Mouse (Mus musculus): ENCODE data around the gene Tmem156. TPM values are rescaled to one million over a fixed set of nuclear protein-coding genes. Genes with fewer than 3 reads are reported as not detected.
A peak's percentile ranks its signal among the peaks of the same experiment; 100 is the strongest.

Gene Tmem156
- polyA plus RNA-seq, 2 experiments = 0.55 to 0.61 TPM

GRCm38 (mm10) chr5:65130528-65131210, 38.7 kb upstream of the Tmem156 start:
- no peak for ATAC-seq (ENCODE audit: insufficient read depth)
- no peaks in the 10 kb centered on the region for H3K27me3 ChIP-seq (ENCODE audit: control insufficient read depth, insufficient read depth, low read length)
- no peak overlapping the region for H3K27ac ChIP-seq
- peak overlapping the region in 1 of 2 experiments; percentile 30; a peak in 1 of 4 replicates for H3K4me3 ChIP-seq (ENCODE audit: insufficient read depth in 1 of 2, low read depth in 2 of 2, low read length in 2 of 2)
- peaks cover 0 to 4% of the 10 kb centered on the region in 2 experiments; a peak in 1 of 4 replicates for H3K4me1 ChIP-seq (replicated peaks; ENCODE audit: control insufficient read depth in 2 of 2, insufficient read depth in 2 of 2, low read length in 1 of 2)
- no peaks in the 10 kb centered on the region for H3K9me3 ChIP-seq (ENCODE audit: control insufficient read depth, low read length)
- 37% methylated on average over 12 of the region's 12 CpGs for WGBS (ENCODE audit: insufficient replicate concordance)
- H3K4me2 ChIP-seq (ENCODE audit: low read depth) = peak overlapping the region; percentile 34
- no peak for DNase-seq (ENCODE audit: low read depth in 3 of 3, low spot score in 3 of 3)
- no peaks in the 10 kb centered on the region for H3K36me3 ChIP-seq (replicated peaks; ENCODE audit: control insufficient read depth, insufficient read depth, low read depth)
- TF ChIP-seq EP300 (IDR thresholded peaks at IDR 0.05; ENCODE audit: low read depth) (no peak), CTCF (IDR thresholded peaks at IDR 0.05; ENCODE audit: low read depth) (no peak)
- no peak overlapping the region for H3K9ac ChIP-seq (replicated peaks)

GRCm38 (mm10) chr5:65128481-65128880, 36.5 kb upstream of the Tmem156 start:
- Histone ChIP-seq H3K4me2 (ENCODE audit: low read depth) (no peak overlapping the region), H3K4me3 (ENCODE audit: insufficient read depth in 1 of 2, low read depth in 2 of 2, low read length in 2 of 2) (no peak overlapping the region), H3K27me3 (ENCODE audit: control insufficient read depth, insufficient read depth, low read length) (no peaks in the 10 kb centered on the region), H3K4me1 (replicated peaks; ENCODE audit: control insufficient read depth in 2 of 2, insufficient read depth in 2 of 2, low read length in 1 of 2) (peaks cover 0 to 4% of the 10 kb centered on the region in 2 experiments; a peak in 1 of 4 replicates), H3K36me3 (replicated peaks; ENCODE audit: control insufficient read depth, insufficient read depth, low read depth) (no peaks in the 10 kb centered on the region), H3K27ac (no peak overlapping the region), H3K9ac (replicated peaks) (no peak overlapping the region), H3K9me3 (ENCODE audit: control insufficient read depth, low read length) (no peaks in the 10 kb centered on the region)
- no peak for DNase-seq (ENCODE audit: low read depth in 3 of 3, low spot score in 3 of 3)
- WGBS (ENCODE audit: insufficient replicate concordance) = 37% methylated on average over 2 of the region's 2 CpGs
- TF ChIP-seq CTCF (IDR thresholded peaks at IDR 0.05; ENCODE audit: low read depth) (no peak), EP300 (IDR thresholded peaks at IDR 0.05; ENCODE audit: low read depth) (no peak)
- no peak for ATAC-seq (ENCODE audit: insufficient read depth)

GRCm38 (mm10) chr5:65126137-65126536, 34.2 kb upstream of the Tmem156 start:
- no peak overlapping the region for H3K27ac ChIP-seq
- no peaks in the 10 kb centered on the region for H3K36me3 ChIP-seq (replicated peaks; ENCODE audit: control insufficient read depth, insufficient read depth, low read depth)
- H3K9me3 ChIP-seq (ENCODE audit: control insufficient read depth, low read length) = no peaks in the 10 kb centered on the region
- no peaks in the 10 kb centered on the region for H3K4me1 ChIP-seq (replicated peaks; ENCODE audit: control insufficient read depth in 2 of 2, insufficient read depth in 2 of 2, low read length in 1 of 2)
- no peak overlapping the region for H3K4me3 ChIP-seq (ENCODE audit: insufficient read depth in 1 of 2, low read depth in 2 of 2, low read length in 2 of 2)
- H3K4me2 ChIP-seq (ENCODE audit: low read depth) = no peak overlapping the region
- 73% methylated on average over 1 of the region's 1 CpGs for WGBS (ENCODE audit: insufficient replicate concordance)
- DNase-seq (ENCODE audit: low read depth in 3 of 3, low spot score in 3 of 3) (no peak), ATAC-seq (ENCODE audit: insufficient read depth) (no peak)
- TF ChIP-seq CTCF (IDR thresholded peaks at IDR 0.05; ENCODE audit: low read depth) (no peak), EP300 (IDR thresholded peaks at IDR 0.05; ENCODE audit: low read depth) (no peak)
- H3K9ac ChIP-seq (replicated peaks) = no peak overlapping the region
- no peaks in the 10 kb centered on the region for H3K27me3 ChIP-seq (ENCODE audit: control insufficient read depth, insufficient read depth, low read length)

GRCm38 (mm10) chr5:65122616-65123015, 30.7 kb upstream of the Tmem156 start:
- DNase-seq (ENCODE audit: low read depth in 3 of 3, low spot score in 3 of 3) = no peak
- Histone ChIP-seq H3K36me3 (replicated peaks; ENCODE audit: control insufficient read depth, insufficient read depth, low read depth) (no peaks in the 10 kb centered on the region), H3K4me2 (ENCODE audit: low read depth) (no peak overlapping the region), H3K9ac (replicated peaks) (no peak overlapping the region), H3K4me1 (replicated peaks; ENCODE audit: control insufficient read depth in 2 of 2, insufficient read depth in 2 of 2, low read length in 1 of 2) (0 out of 4 replicates have a peak, but pooled peaks cover 0 to 6% of the 10 kb centered on the region in 2 experiments), H3K4me3 (ENCODE audit: insufficient read depth in 1 of 2, low read depth in 2 of 2, low read length in 2 of 2) (no peak overlapping the region), H3K9me3 (ENCODE audit: control insufficient read depth, low read length) (no peaks in the 10 kb centered on the region), H3K27ac (no peak overlapping the region), H3K27me3 (ENCODE audit: control insufficient read depth, insufficient read depth, low read length) (no peaks in the 10 kb centered on the region)
- WGBS (ENCODE audit: insufficient replicate concordance) = 62% methylated on average over 3 of the region's 3 CpGs
- ATAC-seq (ENCODE audit: insufficient read depth) = no peak
- no peak for TF ChIP-seq CTCF (IDR thresholded peaks at IDR 0.05; ENCODE audit: low read depth)
- no peak for TF ChIP-seq EP300 (IDR thresholded peaks at IDR 0.05; ENCODE audit: low read depth)

GRCm38 (mm10) chr5:65119918-65120317, 28.0 kb upstream of the Tmem156 start:
- Histone ChIP-seq H3K4me3 (ENCODE audit: insufficient read depth in 1 of 2, low read depth in 2 of 2, low read length in 2 of 2) (no peak overlapping the region), H3K36me3 (replicated peaks; ENCODE audit: control insufficient read depth, insufficient read depth, low read depth) (no peaks in the 10 kb centered on the region), H3K27me3 (ENCODE audit: control insufficient read depth, insufficient read depth, low read length) (no peaks in the 10 kb centered on the region), H3K4me1 (replicated peaks; ENCODE audit: control insufficient read depth in 2 of 2, insufficient read depth in 2 of 2, low read length in 1 of 2) (0 out of 4 replicates have a peak, but pooled peaks cover 0 to 6% of the 10 kb centered on the region in 2 experiments), H3K4me2 (ENCODE audit: low read depth) (no peak overlapping the region), H3K9ac (replicated peaks) (no peak overlapping the region), H3K27ac (no peak overlapping the region), H3K9me3 (ENCODE audit: control insufficient read depth, low read length) (no peaks in the 10 kb centered on the region)
- TF ChIP-seq EP300 (IDR thresholded peaks at IDR 0.05; ENCODE audit: low read depth) = no peak
- no peak for TF ChIP-seq CTCF (IDR thresholded peaks at IDR 0.05; ENCODE audit: low read depth)
- DNase-seq (ENCODE audit: low read depth in 3 of 3, low spot score in 3 of 3) (no peak), ATAC-seq (ENCODE audit: insufficient read depth) (no peak)
- 19% methylated on average over 3 of the region's 3 CpGs for WGBS (ENCODE audit: insufficient replicate concordance)
